Mouse (Mus musculus) kidney, adult 2 months (tissue): ENCODE results near the gene Syne3. TPM values are rescaled to one million over a fixed set of nuclear protein-coding genes. Genes with fewer than 3 reads are reported as not detected.

Experiments
- DNase-seq: peaks from one replicate; pipeline ENCODE4 v3.0.0; 2021
- H3K27ac ChIP-seq: fragments of 200-500 bp; 2 replicates; pipeline ENCODE4 v1.5.1; 2012; ENCODE audit warnings: low read depth, low read length, control low read depth, inconsistent platforms; ENCODE audit not compliant: insufficient read depth
- H3K27me3 ChIP-seq: fragments of 200-500 bp; replicated peaks from 2 replicates; pipeline ENCODE4 v1.6.1; 2012; ENCODE audit warnings: mild to moderate bottlenecking, moderate library complexity, low read length, inconsistent platforms; ENCODE audit not compliant: control insufficient read depth, insufficient read depth
- H3K36me3 ChIP-seq: fragments of 200-500 bp; 2 replicates; pipeline ENCODE4 v1.6.1; 2012; ENCODE audit warnings: mild to moderate bottlenecking, moderate library complexity, low read length, inconsistent platforms; ENCODE audit not compliant: control insufficient read depth, insufficient read depth
- H3K4me1 ChIP-seq: fragments of 200-500 bp; 2 replicates; pipeline ENCODE4 v1.6.1; 2011; ENCODE audit warnings: low read length; ENCODE audit not compliant: control insufficient read depth, insufficient read depth
- H3K4me3 ChIP-seq: fragments of 200-500 bp; 2 replicates; pipeline ENCODE4 v1.5.1; 2011; ENCODE audit warnings: mild to moderate bottlenecking, low read depth, low read length, control low read depth; ENCODE audit not compliant: insufficient read depth
- CTCF ChIP-seq: fragments of 200-500 bp; conservative IDR thresholded peaks from 2 replicates; pipeline ENCODE4 v1.5.1; 2011; ENCODE audit warnings: low read depth, mild to moderate bottlenecking, control low read depth, low read length, moderate library complexity, mixed read lengths; ENCODE audit not compliant: insufficient read depth, insufficient read length
- POLR2A ChIP-seq: fragments of 200-500 bp; IDR thresholded peaks from one replicate; pipeline ENCODE4 v1.6.1; 2011; ENCODE audit warnings: low read depth, low read length, control low read depth
- WGBS: fragments of 180-500 bp; shearing (Covaris S2); methylation state at CpG from one replicate; pipeline ENCODE4 v1.1.7; 2018; 5-methylcytosine and 5-hydroxymethylcytosine counted together
- polyA plus RNA-seq: library from polyadenylated mRNA; depleted of rRNA; stranded (reverse); fragments of >200 nt; gene quantifications from 2 replicates; pipeline ENCODE4 v1.2.3, GENCODE M21; 2012

The Syne3 gene
- polyA plus RNA-seq, 1 experiment = 2.7 TPM

DNA sequence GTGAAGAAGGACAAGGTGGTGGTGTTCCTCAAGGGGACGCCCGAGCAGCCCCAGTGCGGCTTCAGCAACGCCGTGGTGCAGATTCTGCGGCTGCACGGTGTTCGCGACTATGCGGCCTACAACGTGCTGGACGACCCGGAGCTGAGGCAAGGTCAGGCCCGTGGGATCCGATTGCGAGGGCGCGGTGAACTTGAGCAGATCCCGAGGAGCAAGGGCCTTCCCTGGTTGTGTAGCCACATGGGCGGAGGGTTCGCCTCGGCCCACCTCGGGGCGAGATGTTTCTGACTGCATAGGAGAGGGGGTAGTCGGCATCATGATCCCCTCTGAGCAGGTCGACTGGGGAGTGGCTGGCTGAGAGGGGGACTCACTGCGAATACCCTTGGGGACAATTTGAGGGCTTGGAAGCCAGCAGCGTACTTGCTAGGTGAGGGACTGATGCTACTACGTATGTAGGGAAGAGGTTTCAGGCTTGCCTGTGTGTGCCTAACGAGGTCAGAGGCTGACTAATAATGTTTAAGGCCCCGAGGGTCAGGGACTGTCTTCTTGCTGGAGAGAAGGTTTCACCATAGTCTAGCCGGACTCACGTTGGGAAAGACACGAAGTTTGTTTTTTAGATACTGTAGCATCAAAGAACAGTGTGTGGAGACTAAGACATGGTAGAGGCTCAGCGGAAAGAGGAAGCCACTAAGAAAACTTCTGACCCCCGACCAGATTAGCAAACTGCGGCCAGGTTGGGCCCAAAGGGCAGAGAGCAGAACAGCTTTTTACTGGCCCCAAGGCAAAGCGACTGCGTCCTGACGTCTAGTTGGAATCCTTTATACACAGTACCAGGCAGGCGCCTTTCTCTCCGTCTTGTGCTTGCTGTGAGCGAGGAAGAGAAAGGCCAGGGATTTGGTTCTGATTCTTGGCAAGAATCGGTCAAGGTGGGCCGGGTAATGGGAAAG is 23.5 kb upstream of the Syne3 start:
- TF ChIP-seq POLR2A (no peak), CTCF (no peak)
- DNase-seq = peak; percentile 40
- Histone ChIP-seq H3K4me3 (peak overlapping the region; percentile 85), H3K4me1 (peaks cover 3% of the 10 kb centered on the region; the same call in 1 of the 2 replicates), H3K27ac (peak overlapping the region; percentile 26), H3K36me3 (no peaks in the 10 kb centered on the region), H3K27me3 (no peaks in the 10 kb centered on the region)
- WGBS = 3% methylated on average over 45 of the region's 45 CpGs

DNA sequence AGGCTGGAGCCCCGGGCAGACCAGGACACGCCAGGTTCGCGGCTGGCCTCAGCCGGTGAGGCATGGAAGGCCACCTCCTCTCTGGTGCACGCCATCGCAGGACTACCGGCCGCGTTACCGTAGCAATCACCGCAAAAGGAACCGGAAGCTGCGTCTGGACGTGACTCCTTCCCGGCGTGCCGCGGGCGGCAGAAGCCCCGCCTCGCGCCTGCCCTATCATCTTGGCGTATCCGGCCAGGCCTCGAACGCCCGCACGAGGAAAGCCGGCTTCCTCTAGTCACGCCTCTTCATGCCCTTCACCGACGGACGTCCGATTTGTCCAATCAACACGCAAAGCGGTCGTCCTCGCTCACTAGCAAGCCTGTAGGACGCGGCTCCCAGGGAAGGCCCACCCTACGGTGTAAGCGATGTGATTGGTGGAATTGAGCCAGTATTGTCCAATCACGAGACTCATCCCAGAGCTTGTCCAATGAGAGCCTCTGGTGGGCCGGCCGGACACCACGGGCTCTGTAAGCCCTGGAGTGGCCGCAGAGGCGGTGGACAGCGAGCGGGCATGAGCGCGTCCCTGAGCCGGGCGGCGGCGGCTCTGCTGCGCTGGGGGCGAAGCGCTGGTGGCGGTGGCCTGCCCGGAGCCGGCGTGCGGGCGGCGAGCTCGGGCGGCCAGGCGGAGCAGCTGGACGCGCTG is 22.7 kb upstream of the Syne3 start, which contains the start of gene Glrx5:
Gene Glrx5 (plus strand): TSS at position 542 of the 685 bp plus-strand sequence.
- peak; percentile 100 for DNase-seq
- under 1% methylated on average over 72 of the region's 72 CpGs for WGBS
- peak within 1 kb of the TSS; percentile 85 for H3K4me3 ChIP-seq

DNA sequence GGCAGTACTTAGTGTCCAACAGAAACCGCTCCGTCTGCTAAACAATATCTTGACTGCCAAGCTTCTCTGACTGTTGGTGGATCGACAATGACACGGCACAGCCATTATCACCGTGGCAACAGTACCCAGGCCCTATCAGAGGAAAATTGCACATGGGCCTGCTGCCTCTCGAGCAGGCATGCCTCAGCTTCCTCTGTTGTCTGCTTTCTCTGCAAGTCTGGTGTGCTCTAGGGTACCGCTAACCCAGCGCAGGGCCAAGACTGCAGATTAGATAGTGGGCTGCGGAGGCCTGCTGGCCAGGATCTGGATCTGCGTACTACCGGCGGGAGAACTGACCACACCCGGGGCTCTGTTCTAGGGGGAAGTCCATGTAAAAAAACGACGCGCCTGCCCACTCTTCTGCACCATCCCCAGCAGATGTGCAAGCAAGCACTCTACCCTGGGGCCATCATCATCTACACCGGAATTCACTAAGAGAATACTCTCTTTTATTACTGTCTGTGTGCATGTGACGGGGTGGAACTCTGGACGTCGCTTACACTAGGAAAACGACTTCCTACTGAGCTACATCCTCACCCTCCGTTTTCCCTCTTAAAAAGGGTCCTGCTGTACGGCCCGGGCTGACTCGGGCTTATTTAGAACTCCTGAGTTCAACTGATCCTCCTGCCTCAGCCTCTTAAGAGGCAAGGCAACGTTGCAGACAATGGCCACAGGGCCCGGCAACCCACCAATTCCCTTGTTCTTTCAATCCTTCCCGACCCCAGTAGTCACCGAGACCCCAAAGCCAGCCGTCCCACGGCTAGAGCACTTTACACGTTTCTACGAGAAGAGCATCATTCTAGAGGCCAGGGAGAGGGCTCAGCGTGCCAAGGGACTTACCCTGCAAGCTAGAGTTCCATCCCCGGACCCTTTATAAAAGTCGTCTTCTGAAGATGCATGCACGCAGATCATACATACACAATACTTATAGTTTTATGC is 21.8 kb upstream of the Syne3 start:
- Histone ChIP-seq H3K4me1 (peaks cover 3% of the 10 kb centered on the region; the same call in 1 of the 2 replicates), H3K27ac (no peak overlapping the region), H3K4me3 (peak overlapping the region; percentile 69), H3K36me3 (no peaks in the 10 kb centered on the region), H3K27me3 (no peaks in the 10 kb centered on the region)
- TF ChIP-seq POLR2A = no peak
- no peak for TF ChIP-seq CTCF
- 7% methylated on average over 37 of the region's 37 CpGs for WGBS
- no peak for DNase-seq

More for the DNA sequence above, 22.7 kb upstream of the Syne3 start, which contains the start of gene Glrx5:
- no peak for TF ChIP-seq CTCF
- peak; percentile 55 for TF ChIP-seq POLR2A
- no peaks in the 10 kb centered on the region for H3K36me3 ChIP-seq
- H3K4me1 ChIP-seq = peaks cover 3% of the 10 kb centered on the region; the same call in 1 of the 2 replicates
- peak within 1 kb of the TSS; percentile 26 for H3K27ac ChIP-seq
- no peaks in the 10 kb centered on the region for H3K27me3 ChIP-seq

DNA sequence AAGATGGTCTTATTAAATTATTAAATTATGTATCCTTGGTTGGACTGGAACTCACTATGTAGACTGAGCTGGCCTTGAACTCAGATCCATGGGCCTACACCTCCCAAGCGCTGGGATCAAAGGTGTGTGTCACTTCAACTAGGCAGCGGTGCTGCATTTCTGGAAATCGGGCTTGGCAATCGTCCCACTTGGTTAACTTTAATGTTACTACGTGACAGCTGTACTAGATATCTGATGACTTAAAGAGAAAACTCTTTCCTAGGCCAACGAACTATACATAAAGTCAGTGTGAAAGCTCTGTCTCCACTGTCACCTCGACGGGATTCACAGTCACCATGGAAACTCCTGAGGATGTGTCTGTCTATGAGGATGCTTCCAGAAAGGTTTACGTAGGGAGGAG is 20.3 kb upstream of the Syne3 start:
- no peak for TF ChIP-seq CTCF
- TF ChIP-seq POLR2A = no peak
- Histone ChIP-seq H3K36me3 (no peaks in the 10 kb centered on the region), H3K4me1 (peaks cover 3% of the 10 kb centered on the region; the same call in 1 of the 2 replicates), H3K27me3 (no peaks in the 10 kb centered on the region), H3K4me3 (no peak overlapping the region), H3K27ac (no peak overlapping the region)
- DNase-seq = no peak
- WGBS = 55% methylated on average over 9 of the region's 9 CpGs

DNA sequence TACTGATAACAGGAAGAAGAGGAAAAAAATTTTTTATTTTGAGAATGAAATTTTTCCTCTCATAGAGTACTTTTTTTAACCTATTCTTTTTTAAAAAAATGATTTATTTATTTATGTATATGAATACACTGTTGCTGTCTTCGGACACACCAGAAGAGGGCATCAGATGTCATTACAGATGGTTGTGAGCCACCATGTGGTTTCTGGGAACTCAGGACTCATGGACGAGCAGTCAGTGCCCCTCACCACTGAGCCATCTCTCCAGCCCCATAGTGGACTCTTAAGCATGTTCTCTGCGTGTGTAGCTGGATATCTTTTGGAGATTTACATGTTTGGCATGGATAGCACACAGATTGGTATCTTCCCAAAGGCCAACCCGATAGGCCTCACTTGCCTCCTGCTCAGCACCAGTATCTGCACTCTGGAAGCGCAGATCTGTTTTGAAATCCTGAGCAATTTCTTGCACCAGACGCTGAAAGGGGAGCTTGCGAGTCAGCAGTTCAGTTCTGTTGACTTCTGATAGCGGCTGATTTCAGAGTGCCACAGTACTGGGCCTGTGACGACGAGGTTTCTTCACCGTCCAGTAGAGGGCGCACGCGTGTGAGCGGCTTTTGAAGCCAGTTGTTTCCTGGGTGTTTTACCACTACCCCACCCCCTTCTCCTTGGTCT is 17.8 kb upstream of the Syne3 start:
- peak; percentile 87 for DNase-seq
- Histone ChIP-seq H3K4me3 (no peak overlapping the region), H3K27ac (no peak overlapping the region), H3K4me1 (no peaks in the 10 kb centered on the region; the same call in 1 of the 2 replicates), H3K27me3 (no peaks in the 10 kb centered on the region), H3K36me3 (no peaks in the 10 kb centered on the region)
- TF ChIP-seq POLR2A (no peak), CTCF (peak; percentile 88)
- 34% methylated on average over 15 of the region's 15 CpGs for WGBS

DNA sequence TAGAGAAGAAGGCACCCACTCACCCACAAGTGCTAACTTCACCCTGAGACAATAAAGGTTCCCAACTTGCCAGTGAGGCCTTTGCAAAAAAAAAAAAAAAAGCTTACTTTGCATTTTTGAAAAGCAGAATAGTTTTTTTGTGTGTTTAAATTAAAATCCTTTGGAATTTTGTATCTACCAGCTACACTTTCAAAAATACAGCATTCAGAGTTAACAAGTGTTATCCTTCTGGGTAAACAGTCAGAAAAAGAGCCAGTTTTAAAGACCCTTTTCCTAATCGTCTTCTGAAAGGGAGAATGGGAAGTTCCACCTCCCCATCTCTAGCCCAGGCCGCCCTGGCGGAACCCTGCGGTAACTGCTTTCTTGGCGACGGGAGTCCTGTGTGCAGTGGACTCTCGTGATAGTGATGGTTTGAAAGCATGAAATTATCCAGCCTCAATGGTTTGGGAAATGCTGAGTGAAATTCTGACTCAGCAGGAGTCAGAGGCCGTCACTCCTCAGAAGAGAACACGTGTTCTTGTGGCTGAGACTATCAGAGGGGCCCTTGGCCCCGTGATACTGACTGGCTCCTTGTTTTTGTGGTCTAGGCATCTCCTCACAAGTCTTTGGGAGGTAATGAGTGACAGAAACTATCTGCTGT is 16.5 kb upstream of the Syne3 start:
- H3K4me1 ChIP-seq = no peaks in the 10 kb centered on the region; the same call in 1 of the 2 replicates
- WGBS = 69% methylated on average over 10 of the region's 10 CpGs

More for the DNA sequence above, 16.5 kb upstream of the Syne3 start:
- H3K4me3 ChIP-seq = no peak overlapping the region
- no peaks in the 10 kb centered on the region for H3K36me3 ChIP-seq
- H3K27ac ChIP-seq = no peak overlapping the region
- DNase-seq = no peak
- no peaks in the 10 kb centered on the region for H3K27me3 ChIP-seq
- TF ChIP-seq CTCF = no peak
- TF ChIP-seq POLR2A = no peak
